Mouse (Mus musculus) v-Abl transformed pro-B cells (cell line): Measurements from ENCODE around the gene Abcc4.

Source experiments
- in situ Hi-C, 2 experiments: fragments of 400-800 bp; cut with MboI; formaldehyde crosslinking; loops; one replicate each; pipeline ENCODE4 v1.15.1; 2025; ENCODE audit not compliant: unreplicated experiment in 2 of 2

Abcc4 gene

GRCm38 (mm10) chr14:118688643-118689042 lies 17.4 kb downstream of the Abcc4 start:
- in situ Hi-C loops: no loop called here

- in situ Hi-C loops: no loop called here
Observed at GRCm38 (mm10) chr14:118686861-118687260, 19.2 kb downstream of the Abcc4 start.

GRCm38 (mm10) chr14:118685572-118685971 lies 20.4 kb downstream of the Abcc4 start:
- in situ Hi-C loops: no loop called here

- in situ Hi-C loops: loop anchor here in 1 of 2 experiments (5.0 kb wide), 1 partner anchor 140 kb away; no protein-coding TSS in a partner anchor
Observed at GRCm38 (mm10) chr14:118682339-118683034, 23.5 kb downstream of the Abcc4 start.

- in situ Hi-C loops: loop anchor here in 1 of 2 experiments (5.0 kb wide), 1 partner anchor 139 kb away; no protein-coding TSS in a partner anchor
Observed at GRCm38 (mm10) chr14:118681087-118681486, 24.9 kb downstream of the Abcc4 start.

GRCm38 (mm10) chr14:118678279-118678985 lies 27.6 kb downstream of the Abcc4 start:
- in situ Hi-C loops: loop anchor here in 1 of 2 experiments (5.0 kb wide), 1 partner anchor 136 kb away; no protein-coding TSS in a partner anchor

GRCm38 (mm10) chr14:118676308-118676994 lies 29.6 kb downstream of the Abcc4 start:
- in situ Hi-C loops: loop anchor here in 1 of 2 experiments (5.0 kb wide), 1 partner anchor 134 kb away; no protein-coding TSS in a partner anchor

- in situ Hi-C loops: loop anchor here (5.0 to 25.0 kb wide), 3 partner anchors 132 to 1613 kb away; partner anchors contain the start of gene Mbnl2 (in 1 of the 2)
Observed at GRCm38 (mm10) chr14:118674705-118675139, 31.3 kb downstream of the Abcc4 start.

GRCm38 (mm10) chr14:118674224-118674623 lies 31.8 kb downstream of the Abcc4 start:
- in situ Hi-C loops: loop anchor here in 1 of 2 experiments (25.0 kb wide), 2 partner anchors 1062 to 1613 kb away; partner anchors contain the start of gene Mbnl2

- in situ Hi-C loops: loop anchor here in 1 of 2 experiments (25.0 kb wide), 2 partner anchors 1061 to 1614 kb away; partner anchors contain the start of gene Mbnl2
Observed at GRCm38 (mm10) chr14:118673501-118673900, 32.5 kb downstream of the Abcc4 start.

GRCm38 (mm10) chr14:118672931-118673330 lies 33.1 kb downstream of the Abcc4 start:
- in situ Hi-C loops: loop anchor here in 1 of 2 experiments (25.0 kb wide), 2 partner anchors 1061 to 1614 kb away; partner anchors contain the start of gene Mbnl2

- in situ Hi-C loops: loop anchor here in 1 of 2 experiments (25.0 kb wide), 2 partner anchors 1055 to 1620 kb away; partner anchors contain the start of gene Mbnl2
Observed at GRCm38 (mm10) chr14:118667499-118667898, 38.5 kb downstream of the Abcc4 start.

- in situ Hi-C loops: loop anchor here in 1 of 2 experiments (25.0 kb wide), 2 partner anchors 1052 to 1623 kb away; partner anchors contain the start of gene Mbnl2
Observed at GRCm38 (mm10) chr14:118664661-118665060, 41.4 kb downstream of the Abcc4 start.

GRCm38 (mm10) chr14:118662625-118663276 lies 43.3 kb downstream of the Abcc4 start:
- in situ Hi-C loops: loop anchor here in 1 of 2 experiments (25.0 kb wide), 2 partner anchors 1050 to 1625 kb away; partner anchors contain the start of gene Mbnl2

- in situ Hi-C loops: loop anchor here in 1 of 2 experiments (25.0 kb wide), 2 partner anchors 1050 to 1625 kb away; partner anchors contain the start of gene Mbnl2
Observed at GRCm38 (mm10) chr14:118662124-118662523, 43.9 kb downstream of the Abcc4 start.

- in situ Hi-C loops: loop anchor here in 1 of 2 experiments (10.0 to 25.0 kb wide), 3 partner anchors 524 to 1628 kb away; partner anchors contain the start of genes Gpr180, Mbnl2 and Tgds
Observed at GRCm38 (mm10) chr14:118659230-118659629, 46.8 kb downstream of the Abcc4 start.

- in situ Hi-C loops: loop anchor here in 1 of 2 experiments (10.0 to 25.0 kb wide), 3 partner anchors 524 to 1629 kb away; partner anchors contain the start of genes Gpr180, Mbnl2 and Tgds
Observed at GRCm38 (mm10) chr14:118658328-118658692, 47.7 kb downstream of the Abcc4 start.

GRCm38 (mm10) chr14:118657673-118658327 lies 48.2 kb downstream of the Abcc4 start:
- in situ Hi-C loops: loop anchor here in 1 of 2 experiments (10.0 to 25.0 kb wide), 3 partner anchors 523 to 1630 kb away; partner anchors contain the start of genes Gpr180, Mbnl2 and Tgds
